Mouse (Mus musculus): ENCODE measurements around the gene Blvrb.
A peak's percentile ranks its signal among the peaks of the same experiment; 100 is the strongest.
"Not testable (repeated sequence)": the region's sequence is repeated elsewhere in the genome, so short reads cannot be mapped to it uniquely, and the experiment has no call there.

Blvrb gene

DNA sequence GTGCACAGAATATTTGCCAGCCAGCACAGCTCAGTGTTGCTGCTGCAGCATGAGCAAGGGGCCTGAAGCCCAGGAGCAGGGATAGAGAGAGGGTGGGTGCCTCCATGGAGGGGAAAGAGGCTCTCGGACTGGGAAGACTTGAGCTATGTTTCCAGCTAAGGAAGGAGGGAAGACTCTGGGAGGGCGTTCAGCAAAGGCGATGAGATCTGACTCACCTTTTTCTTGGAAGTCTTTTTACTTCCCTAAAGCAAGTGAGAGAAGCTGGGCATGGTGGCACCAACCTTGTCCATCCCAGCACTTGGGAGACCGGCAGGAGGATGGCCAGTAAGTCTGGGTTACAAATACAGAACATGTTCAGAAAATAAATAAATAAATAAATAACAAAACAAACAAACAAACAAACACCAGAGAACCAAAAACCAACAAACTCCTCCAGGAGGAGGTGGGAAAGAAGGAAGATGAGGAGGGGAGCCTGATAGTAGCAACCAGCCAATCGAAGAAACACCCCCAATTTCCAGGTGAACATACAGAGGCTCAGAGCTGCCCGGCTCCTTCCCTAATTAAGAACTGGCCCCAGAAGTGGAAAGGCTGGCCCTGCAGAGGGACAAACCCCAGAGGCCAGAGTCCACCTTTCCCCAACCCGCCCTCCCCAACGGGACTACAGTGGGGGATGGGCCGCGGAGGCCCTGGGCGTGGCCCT is 33.3 kb downstream of the Blvrb start:
- no peak for DNase-seq (ENCODE audit: low spot score in 2 of 2)

DNA sequence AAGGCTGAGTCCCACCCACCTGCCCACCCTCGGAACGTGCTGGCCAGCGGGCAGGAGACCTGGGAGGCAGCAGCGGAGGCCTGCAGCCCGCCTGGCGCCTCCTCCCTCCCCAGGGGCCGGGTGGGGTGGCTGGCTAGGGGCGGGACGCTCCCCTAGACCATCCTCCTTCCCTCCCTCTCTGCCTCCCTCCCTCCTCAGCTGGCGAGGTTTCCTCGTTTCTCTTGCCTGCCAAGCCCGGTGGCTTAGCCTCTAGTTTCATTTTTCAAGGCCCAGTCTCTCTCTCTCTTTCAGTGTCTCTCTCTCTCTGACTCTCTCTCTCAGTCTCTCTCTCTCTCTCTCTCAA is 33.8 kb downstream of the Blvrb start:
- DNase-seq (ENCODE audit: low spot score in 2 of 2) = peak in 1 of 2 experiments; percentile 73

DNA sequence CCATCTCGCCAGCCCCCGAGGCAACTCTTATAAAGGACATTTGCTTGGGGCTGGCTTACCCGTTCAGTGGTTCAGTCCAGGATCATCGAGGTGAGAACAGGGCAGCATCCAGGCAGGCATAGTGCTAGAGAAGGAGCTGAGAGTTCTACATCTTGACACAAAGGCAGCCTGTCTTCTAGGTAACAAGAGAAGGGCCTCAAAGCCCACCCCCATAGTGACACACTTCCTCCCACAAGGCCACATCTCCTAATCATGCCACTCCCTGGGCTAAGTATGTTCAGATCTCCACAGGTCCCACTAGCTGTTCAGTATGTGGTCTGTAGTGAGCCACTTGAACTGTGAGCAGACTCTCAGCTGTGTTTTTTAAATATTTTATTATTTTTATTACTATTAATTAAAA is 36.1 kb downstream of the Blvrb start:
- no peak for DNase-seq (ENCODE audit: low spot score in 2 of 2)

DNA sequence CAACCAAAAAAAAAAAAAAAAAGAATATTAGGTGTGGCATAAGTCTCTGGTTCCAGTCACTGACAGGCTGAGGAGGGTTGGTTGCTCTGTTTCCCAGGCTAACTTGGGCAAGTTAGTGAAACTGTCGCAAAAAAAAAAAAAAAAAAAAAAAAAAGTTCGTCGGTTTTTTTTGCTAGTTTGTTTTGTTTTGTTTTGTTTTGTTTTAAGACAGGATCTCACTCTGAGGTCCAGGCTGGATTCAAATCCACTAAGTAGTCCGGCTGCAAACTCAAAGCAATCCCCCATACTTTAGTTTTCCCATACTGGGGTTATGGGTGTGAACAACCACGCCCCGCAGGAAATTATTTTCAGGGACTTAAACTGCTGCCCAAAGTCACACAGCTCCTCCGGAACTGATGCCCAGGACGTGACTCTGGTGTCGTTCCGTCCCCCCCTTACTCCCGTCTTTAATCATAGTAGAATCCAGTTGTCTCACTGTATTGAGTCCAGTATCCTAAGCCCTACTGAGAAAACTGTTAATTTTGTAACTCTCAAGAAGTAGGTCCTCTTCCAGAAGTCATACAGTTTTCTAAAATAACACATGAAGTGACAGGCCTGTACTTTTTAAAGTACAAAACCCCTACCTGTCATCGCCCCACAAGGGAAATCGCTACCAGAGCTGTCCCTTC is 38.5 kb downstream of the Blvrb start:
- DNase-seq (ENCODE audit: low spot score in 2 of 2) = no peak

DNA sequence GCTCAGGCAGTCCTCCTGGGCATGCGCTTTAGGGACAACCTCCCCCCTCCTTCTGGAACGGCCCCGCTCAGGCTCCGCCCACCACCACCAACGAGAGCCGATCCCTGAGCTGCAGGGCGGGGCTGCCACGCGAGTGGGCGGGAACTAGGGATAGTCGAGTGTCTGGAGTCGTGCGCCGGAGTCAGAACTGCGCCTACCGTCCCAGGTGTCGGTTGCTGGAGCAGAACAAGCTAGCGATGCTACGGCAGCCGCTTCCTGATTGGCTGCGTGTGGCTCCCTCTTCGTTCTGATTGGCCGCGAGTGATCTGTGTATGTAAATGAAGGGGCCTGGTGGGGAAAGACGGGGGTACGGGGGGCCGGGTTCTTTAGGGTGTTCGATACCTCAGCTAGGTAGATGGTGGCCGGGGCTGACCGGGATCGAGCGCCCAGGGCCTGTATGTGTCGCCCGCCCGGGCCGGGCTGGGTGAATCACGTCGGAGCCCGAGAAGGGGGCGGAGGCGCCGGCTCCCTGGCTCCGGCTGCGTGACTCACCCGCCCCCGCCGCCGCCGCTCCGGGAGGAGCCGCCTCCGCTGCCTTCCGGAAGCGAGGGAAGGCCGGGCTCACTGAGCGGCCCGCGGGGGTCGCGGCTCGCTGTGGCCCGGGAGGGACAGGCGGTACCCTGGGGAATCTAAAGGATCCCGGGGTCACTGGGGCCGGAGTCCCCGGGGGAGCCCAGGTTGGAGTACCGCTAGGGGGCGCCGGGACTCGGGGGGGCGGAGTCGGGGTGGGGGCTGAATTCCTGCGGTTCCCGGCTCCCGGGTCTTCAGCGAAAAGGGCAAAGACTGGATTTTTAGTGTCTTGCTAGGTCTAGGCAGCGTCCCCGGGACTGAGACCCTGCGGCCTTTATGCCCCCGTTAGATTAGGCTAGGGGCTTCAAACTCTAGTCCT is 39.3 kb downstream of the Blvrb start, which contains the start of gene Sertad1:
Gene Sertad1 (plus strand): TSS at position 141 of the 928 bp plus-strand sequence.
- DNase-seq (ENCODE audit: low spot score in 2 of 2) = peak; percentile 99 to 100

DNA sequence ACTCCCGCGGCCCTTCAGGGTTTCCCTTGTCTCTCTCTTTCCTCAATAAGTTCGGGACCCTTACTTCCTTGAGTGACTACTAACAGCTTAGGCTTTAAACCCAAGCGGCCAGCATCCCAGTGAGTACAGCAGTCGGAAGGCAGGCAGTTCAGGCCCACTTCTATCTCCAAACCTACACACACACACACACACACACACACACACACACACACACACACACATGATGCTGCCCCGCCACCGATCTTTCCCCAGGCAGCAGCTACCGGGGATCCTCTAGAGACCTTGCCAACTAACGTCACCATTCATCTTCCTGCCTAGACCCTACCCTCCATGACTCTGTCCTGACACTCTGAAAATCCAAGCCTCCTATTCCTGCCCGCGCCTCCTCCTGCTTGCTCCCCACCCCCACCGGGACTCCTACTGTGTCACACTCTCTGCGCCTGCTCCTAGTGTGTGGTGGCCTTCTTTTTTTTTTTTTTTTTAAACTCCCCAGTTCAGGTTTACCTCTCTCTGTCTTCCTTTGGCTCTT is 40.0 kb downstream of the Blvrb start:
- DNase-seq (ENCODE audit: low spot score in 2 of 2) = peak in 1 of 2 experiments; percentile 59

DNA sequence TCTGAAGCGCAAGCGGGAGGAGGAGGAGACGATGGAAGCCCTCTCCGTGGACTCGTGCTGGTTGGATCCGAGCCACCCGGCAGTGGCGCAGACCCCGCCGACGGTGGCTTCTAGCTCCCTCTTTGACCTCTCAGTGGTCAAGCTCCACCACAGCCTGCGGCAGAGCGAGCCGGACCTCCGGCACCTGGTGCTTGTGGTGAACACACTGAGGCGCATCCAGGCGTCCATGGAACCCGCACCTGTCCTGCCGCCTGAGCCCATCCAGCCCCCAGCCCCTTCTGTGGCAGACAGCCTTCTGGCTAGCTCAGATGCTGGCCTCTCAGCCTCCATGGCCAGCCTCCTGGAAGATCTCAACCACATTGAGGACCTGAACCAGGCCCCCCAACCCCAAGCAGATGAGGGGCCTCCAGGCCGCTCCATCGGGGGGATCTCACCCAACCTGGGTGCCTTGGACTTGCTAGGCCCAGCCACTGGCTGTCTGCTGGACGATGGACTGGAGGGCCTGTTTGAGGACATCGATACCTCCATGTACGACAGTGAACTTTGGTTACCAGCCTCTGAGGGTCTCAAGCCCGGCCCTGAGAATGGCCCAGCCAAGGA is 41.6 kb downstream of the Blvrb start:
- no peak for DNase-seq (ENCODE audit: low spot score in 2 of 2)

DNA sequence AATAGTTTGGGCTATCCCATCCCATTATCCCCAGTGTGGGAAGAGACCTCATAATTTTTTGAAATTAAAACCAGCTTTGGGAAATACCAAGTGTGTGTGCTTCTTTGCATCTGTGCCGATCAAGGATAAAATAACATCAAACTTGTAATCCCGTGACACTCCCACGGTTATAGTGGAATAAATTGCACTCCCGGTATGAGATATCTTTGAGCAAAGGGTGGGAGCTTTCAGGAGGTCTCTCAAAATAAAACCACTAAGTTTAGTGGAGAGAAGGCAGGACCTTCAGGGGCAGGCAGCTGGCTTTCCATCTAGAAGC is 42.4 kb downstream of the Blvrb start:
- no peak for DNase-seq (ENCODE audit: low spot score in 2 of 2)

DNA sequence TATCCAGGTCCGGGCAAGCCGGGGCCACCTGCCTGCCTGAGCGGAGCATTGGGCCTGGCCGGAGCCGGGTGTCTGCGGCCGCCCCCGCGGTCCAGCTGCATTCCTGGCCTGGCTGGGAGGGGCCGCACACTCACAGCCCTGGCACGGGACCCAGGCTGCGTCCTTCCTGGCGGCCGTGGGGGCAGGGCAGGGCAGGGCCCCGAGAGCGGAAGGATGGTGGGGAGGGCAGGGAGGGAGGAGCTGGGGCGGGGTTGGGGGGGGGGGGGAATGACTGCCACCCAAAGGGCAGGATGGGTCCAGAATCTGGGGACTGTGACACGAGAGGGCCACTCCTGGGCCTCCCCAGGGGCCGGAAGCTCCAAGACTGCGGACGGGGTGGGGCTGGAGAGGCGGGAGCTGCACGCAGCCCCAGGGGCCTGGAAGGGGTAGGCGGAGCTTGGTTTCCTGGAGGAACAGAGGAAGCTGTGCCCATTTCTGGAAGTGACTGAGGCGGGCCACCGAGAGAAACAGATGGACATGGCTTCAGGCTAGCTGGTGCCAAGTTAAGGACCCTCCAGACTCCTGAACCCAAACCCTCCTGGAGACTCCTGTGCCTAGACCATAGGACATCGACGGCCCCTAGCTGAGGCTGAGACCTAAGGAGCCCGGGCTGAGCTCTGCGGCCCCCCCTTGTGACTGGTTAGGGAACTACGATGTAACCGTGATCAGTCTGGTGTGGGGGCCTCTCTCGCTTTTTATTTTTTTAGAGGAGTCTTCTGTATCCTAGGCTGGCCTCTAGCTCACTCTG is 43.0 kb downstream of the Blvrb start:
- DNase-seq (ENCODE audit: low spot score in 2 of 2) = peak; percentile 67 to 86

DNA sequence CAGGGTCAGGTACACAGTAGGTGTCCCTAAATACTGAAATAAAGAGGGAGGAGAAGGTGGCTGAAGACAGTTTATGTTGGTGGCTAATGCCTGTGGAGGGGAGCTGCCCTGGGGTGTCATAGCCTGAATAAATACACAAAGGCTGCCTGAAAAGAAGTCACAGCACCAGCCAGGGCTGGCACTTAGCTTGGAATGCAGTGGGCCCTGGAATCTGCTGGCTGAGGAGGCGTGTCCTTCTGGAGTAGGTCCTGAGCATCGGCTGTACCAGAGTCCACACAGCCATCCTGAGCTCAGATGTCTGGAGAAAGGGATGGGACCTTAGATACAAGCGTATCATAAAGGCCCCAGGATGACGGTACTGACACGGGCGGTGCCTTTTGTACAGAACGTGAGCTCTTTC is 44.1 kb downstream of the Blvrb start:
- DNase-seq (ENCODE audit: low spot score in 2 of 2) = no peak

DNA sequence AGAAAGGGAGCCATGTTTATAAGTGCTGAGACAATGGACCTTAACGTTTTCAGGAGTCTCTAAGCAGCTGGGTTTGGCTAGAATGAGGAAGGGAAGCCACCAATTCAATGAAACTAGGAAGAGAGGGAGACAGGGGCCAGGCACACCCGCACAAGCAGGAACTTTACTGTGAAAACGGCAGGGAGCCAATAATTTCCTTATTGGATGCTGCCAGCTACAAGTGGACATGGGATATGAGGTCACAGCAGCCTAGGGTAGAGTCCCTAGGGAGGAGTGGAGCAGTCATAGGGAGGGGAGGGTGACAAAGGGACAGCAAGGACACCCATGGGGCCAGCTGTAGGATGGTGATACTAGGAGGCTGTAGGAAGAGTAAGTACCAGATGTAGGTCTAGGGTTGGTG is 45.2 kb downstream of the Blvrb start:
- no peak for DNase-seq (ENCODE audit: low spot score in 2 of 2)

DNA sequence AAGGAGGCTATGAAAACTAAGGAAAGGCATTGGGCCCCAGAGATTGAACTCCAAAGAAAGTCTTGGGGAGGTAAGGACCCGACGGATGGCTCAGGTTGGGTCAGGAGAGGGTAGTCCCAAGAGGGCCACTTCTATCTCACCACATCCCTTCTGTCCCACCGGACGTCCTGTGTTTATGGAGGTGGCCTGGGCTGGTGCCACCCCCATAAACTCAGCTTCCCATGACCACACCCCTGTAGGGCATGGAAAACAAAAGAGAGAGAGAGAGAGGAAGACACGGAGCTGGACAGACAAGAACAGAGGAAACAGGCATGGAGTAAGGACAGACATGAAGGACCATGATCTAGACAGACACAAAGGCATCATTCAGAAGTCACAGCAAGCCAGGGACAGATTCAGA is 45.7 kb downstream of the Blvrb start:
- no peak for DNase-seq (ENCODE audit: low spot score in 2 of 2)

DNA sequence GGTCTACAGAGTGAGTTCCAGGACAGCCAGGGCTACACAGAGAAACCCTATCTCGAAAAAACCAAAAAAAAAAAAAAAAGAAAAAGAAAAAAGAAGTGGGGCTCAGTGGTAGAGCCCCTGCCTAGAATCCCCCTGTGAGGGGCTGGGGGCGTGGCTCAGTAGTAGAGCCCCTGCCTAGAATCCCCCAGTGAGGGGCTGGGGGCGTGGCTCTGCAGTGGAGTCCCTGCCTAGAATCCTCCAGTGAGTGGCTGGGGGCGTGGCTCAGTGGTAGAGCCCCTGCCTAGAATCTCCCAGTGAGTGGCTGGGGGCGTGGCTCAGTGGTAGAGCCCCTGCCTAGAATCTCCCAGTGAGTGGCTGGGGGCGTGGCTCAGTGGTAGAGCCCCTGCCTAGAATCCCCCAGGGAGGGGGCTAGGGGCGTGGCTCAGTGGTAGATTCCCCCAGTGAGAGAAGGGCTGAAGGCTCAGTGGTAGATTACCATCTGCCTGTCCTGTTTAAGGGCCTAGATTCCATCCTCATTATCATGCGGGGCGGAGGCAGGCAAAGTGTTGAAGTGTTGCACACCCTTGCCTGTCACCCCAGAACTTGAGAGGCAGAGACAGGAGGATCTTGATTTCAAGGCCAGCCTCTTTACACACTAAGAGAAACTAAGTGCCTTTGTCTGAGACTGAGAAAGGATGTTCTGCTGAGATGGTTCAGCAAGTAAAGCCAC is 47.0 kb downstream of the Blvrb start:
- not testable (repeated sequence) for DNase-seq (ENCODE audit: low spot score in 2 of 2)

DNA sequence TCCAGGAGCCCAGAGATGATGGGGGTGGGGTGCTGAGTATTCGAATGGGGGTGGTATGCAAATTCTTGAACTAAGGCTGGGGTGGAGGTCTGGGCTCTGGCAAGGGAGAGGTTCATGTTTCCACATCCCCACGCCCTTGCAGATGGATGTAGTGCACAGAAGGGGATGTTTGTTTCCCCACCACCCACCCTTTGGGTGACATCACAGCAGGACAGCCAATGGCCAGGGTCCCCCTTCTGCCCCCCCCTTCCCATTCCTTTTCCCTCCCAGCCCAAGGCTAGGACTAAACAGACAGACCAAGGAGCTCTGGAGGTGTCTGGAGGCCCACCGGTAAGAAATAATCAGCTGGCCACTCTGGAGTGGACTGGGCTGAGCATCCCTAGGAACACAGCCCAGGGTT is 51.3 kb downstream of the Blvrb start, which contains the start of gene Prx:
Gene Prx (plus strand): TSS at position 289 of the 400 bp plus-strand sequence.
- no peak for DNase-seq (ENCODE audit: low spot score in 2 of 2)

DNA sequence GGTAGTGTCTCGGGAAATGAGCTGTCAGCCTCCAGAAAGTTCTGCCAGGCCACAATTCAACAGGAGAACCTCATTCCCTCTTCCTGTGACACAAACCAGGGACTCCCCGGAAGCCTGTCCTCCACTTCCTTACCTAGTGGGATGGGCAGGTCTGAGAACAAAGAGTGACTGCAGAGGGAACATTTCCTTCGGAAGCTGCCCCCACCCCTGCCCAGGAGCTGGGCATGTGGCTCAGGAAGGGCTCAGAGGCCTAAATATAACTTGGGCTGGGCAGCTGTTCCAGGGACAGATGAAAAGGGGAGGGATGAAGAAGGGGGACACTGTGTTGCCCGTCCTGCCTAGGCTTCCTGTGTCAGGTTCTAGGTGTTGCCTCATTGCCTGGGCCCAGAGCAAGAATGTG is 53.8 kb downstream of the Blvrb start:
- no peak for DNase-seq (ENCODE audit: low spot score in 2 of 2)

DNA sequence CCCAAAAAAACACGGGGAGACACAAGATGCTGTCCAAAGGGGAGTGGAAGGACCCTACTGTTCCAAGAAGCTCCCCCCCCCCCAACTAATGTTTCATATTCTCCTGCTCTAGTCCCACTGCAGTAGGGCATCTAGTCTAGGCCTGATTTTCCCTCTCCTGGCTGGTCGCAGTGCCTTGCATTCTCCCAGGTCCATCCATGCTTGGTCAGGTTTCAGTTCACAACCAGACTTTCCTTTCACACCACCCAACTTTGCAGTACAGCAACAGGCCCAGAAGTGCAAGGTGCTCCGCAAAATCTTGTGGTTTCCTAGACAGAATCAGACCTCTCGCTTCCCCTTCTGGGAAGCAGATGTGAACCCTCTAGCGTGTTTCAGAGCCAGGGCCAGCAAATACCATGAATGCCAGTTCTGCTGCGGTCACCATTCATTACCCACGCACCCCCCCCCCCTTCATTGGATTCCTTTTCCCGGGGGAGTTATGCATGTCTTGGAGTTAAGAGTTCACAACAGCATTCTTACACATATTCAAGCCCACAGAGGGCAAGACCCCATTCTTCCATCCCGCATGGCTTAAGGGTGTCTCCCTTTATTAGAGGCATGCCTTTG is 59.1 kb downstream of the Blvrb start:
- DNase-seq (ENCODE audit: low spot score in 2 of 2) = no peak

DNA sequence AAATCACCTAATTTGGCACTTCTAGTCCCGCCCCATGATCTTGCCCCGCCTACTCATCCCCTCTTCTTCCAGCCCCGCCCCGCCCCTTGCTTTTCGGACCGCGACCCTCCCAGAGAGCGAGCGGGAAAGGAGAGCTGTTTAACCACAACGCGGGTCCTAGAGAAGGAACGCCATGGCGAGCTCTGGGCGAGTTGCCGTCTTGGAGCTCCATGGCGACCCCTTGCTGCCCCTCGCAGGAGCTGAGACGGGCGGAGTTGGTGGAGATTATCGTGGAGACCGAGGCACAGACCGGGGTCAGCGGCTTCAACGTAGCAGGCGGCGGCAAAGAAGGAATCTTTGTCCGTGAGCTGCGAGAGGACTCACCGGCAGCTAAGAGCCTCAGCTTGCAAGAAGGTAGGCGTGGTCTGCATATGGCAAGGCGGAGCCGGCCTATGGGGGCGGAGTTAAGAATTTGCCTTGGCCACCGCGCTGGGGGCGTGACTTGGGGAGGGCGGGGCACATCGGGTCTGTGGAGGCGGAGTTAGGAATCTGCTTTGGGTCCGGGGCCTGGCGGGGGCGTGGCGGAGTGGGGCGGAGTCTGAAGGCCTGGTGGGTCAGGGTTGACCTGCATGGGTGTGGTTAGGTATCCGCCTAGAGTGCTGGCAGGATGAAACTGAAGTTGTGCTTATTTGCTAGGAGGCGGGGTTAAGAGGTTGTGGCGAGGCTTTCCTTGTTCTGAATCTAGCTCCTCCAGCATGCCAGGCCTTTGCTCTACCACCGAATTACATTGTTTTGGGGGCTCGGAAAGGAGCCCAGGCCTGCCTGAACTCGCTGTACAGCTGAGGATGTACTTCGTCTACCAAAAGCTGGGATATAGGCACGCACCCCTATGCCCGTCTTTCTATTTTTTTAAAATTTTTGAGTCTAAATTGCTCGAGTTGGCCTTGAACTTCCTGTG is 60.2 kb downstream of the Blvrb start:
- DNase-seq (ENCODE audit: low spot score in 2 of 2) = peak; percentile 79 to 94

DNA sequence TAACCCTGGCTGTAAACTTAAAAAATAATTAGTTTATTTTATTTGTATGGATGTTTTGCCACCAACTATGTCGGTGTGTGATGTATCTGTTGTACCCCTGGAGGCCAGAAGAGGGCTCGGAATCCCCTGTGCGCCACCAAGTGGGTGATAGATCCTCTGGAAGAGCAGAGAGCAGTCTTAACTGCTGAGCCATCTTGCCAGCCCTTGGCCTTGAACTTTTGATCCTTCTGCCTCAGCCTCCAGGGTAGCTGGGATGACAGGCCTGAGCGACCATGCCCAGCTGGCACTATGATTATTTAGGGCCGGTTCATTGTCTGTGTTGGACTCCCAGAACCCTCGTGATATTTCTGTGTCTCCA is 60.8 kb downstream of the Blvrb start:
- DNase-seq (ENCODE audit: low spot score in 2 of 2) = peak in 1 of 2 experiments; percentile 56

DNA sequence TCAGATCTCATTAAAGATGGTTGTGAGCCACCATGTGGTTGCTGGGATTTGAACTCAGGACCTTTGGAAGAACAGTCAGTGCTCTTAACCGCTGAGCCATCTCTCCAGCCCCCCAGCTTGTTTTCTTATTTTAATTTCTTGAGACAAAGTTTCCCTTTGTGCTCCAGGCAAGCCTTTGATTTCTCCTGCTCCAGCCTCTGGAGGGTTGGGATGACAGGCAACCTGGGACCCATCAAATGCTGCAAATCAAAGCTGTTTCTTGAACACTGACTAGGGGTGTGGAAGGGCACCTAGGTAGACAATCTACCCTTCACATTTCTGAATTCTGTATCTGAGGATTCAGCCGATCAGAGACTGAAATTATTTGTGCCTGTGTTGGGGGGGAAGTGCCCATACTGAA is 63.0 kb downstream of the Blvrb start:
- no peak for DNase-seq (ENCODE audit: low spot score in 2 of 2)

Data from left cerebral cortex, adult 9 months (tissue).